Mouse (Mus musculus) embryonic fibroblast, embryonic 13.5 days (primary cell): ENCODE results near the gene Nlrc5. TPM values are rescaled to one million over a fixed set of nuclear protein-coding genes. Genes with fewer than 3 reads are reported as not detected.

Source experiments
- H3K27ac ChIP-seq: 2 replicates; pipeline ENCODE4 v1.5.1; 2012; ENCODE audit warnings: low read length, control low read depth, inconsistent platforms; ENCODE audit not compliant: insufficient read depth
- H3K4me1 ChIP-seq: 2 replicates; pipeline ENCODE4 v1.6.1; 2011; ENCODE audit warnings: low read length; ENCODE audit not compliant: control insufficient read depth, insufficient read depth
- H3K4me3 ChIP-seq: 2 replicates; pipeline ENCODE4 v1.5.1; 2011; ENCODE audit warnings: mild to moderate bottlenecking, control low read depth, low read length; ENCODE audit not compliant: insufficient read depth
- CTCF ChIP-seq: IDR thresholded peaks from 2 replicates; pipeline ENCODE4 v1.5.1; 2011; ENCODE audit warnings: mild to moderate bottlenecking, control low read depth, low read length, moderate library complexity, borderline replicate concordance; ENCODE audit not compliant: insufficient read depth
- POLR2A ChIP-seq: IDR thresholded peaks from 2 replicates; pipeline ENCODE4 v1.6.1; 2011; ENCODE audit warnings: low read depth, mild to moderate bottlenecking, control low read depth, low read length, moderate library complexity
- polyA plus RNA-seq: library from polyadenylated mRNA; stranded (reverse); fragments of >200 nt; gene quantifications from 2 replicates; pipeline ENCODE4 v1.2.4, GENCODE M21; 2011; ENCODE audit warnings: low read depth; ENCODE audit not compliant: missing spikeins, insufficient read length

The Nlrc5 gene
- polyA plus RNA-seq: 4.5 and 6.2 TPM in 2 replicates

DNA sequence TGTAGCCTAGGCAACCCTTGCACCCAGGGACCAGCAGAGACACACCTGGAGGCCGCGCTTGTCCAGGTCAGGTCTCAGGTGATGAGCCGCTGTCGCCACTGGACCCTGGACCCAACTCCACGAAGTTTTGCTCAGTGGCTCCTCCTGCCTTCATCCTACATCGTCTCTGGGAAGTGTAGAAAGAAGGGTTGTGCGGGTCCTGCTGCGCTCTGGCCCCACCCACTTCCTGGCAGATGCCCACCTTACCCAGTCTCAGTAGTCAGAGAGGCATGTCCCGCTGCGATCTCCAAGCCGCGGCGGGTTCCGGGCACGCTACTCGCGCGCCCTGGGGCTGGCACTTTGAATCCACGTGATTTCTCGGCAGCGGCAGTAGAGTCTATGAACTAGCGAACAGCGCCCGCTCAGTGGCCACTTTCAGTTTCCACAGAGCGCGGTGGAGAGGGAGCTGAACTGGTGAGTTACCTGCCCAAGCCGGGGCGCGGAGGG, at the start of gene Nlrc5:
Nlrc5 (plus strand) TSS at position 376 of the 486 bp plus-strand sequence.
- TF ChIP-seq POLR2A: peak; percentile 33; the same call in 1 of the 2 replicates
- no peak for TF ChIP-seq CTCF
- Histone ChIP-seq H3K4me3 (peak within 1 kb of the TSS; percentile 45), H3K27ac (no peak within 1 kb of the TSS), H3K4me1 (peaks cover 6% of the 10 kb centered on the region)

DNA sequence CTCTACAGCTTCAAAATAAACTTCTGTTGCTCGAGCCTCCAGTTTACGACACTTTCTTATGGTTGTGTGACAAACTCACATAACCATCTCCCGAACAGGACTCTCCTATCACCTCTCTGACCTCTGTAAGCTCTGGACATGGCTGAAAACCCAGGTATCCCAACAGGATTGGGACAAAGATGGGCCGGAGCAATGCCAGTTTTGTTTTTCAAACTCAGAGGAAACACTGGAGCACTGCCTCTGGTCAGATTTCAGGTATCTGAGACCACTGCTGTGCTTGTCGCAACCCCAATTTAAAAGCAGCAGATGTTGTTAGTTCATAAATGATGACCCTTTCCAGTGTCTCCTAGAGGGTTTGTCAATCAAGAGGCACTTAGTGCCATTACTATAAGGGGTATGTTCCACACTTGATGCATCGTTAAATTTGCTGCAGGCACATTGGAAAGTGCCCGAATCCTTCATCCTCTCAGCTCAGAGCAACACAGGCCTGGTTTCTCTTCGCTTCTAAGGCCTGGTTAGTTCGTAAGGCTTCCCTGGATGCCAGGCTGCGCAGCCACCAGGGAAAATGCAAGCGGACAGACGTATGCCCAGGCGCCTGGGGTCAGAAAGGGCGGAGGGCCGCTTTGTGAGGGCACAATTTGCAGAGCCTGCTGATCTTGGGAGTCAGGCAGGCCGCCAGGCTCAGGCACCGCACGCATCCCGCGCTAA, 48.5 kb upstream of the Nlrc5 start:
- TF ChIP-seq CTCF (no peak), POLR2A (no peak)
- peaks cover 5% of the 10 kb centered on the region; the same call in 1 of the 2 replicates for H3K4me1 ChIP-seq
- H3K27ac ChIP-seq: peak overlapping the region; percentile 66
- H3K4me3 ChIP-seq: peak overlapping the region; percentile 31

DNA sequence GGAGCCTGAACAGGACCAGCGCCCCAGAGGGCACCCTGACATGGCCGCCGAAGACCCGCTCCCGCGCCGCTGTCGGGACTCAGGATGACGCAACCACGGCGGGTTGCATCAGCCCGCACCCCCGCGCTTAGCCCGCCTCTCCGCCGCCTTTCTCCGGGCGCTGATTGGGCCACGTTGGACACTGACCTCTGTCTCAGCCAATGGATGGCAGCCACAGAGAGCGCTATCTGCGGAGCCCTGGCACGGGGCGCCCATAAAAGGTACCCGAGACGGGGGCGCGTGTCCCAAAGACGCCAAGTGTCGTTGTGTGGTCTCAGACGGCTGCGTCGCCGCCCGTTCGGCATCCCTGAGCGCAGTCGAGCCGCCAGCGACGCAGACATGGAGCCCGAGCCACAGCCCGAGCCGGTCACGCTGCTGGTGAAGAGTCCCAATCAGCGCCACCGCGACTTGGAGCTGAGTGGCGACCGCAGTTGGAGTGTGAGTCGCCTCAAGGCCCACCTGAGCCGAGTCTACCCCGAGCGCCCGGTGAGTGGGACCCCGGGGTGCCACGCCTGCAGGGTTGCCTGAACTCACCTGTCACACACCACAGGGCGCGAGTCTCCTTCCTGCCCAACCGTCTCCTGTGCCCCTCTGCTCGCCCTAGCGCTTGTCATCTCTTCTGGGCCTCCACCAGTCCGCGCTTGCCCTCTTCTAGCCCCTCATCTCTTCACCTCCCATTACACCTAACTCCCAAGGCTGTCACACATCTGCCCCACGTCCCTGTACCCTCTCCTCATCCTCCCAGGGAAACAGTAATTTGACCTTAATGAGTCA, 47.7 kb upstream of the Nlrc5 start, which contains the start of gene Herpud1:
Herpud1 (plus strand) TSS at position 225 of the 813 bp plus-strand sequence.
- Histone ChIP-seq H3K4me1 (peaks cover 5% of the 10 kb centered on the region; the same call in 1 of the 2 replicates), H3K4me3 (peak within 1 kb of the TSS; percentile 93), H3K27ac (peak within 1 kb of the TSS; percentile 66)
- no peak for TF ChIP-seq CTCF
- peak; percentile 97 for TF ChIP-seq POLR2A

DNA sequence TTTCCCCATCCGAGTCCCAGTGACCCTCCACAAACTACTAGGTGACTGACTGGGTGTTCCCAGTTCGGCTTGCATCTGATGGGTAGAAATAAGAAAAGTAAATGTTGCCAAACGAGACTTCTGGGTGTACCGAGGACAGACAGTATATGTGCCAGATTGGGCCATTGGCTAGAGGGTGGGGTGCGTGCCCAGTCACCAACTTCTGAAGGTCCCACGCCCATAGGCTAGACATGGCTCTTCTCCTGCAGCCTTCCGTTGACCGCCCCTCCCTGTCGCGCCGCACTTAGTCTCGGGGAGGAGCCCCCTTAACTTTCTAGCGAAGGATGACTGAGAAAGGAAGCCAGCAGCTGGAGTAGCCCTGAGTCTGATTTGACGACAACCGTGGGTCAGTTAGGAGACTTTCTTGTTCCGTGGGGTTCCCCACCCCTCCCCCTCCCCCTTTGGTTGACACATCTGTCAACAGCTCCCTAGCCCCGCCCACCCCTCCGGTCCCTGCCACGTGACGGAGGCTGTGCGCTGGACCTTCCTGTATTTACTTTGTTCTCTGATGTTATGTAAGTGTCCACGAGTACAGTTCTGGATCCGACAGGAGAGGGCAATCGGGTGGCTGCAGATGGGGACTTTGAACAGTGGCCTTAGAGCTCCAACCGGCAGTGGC, 47.0 kb upstream of the Nlrc5 start:
- peak overlapping the region; percentile 62 for H3K27ac ChIP-seq
- H3K4me1 ChIP-seq: peaks cover 5% of the 10 kb centered on the region; the same call in 1 of the 2 replicates
- H3K4me3 ChIP-seq: peak overlapping the region; percentile 93
- no peak for TF ChIP-seq CTCF
- peak; percentile 44 for TF ChIP-seq POLR2A

DNA sequence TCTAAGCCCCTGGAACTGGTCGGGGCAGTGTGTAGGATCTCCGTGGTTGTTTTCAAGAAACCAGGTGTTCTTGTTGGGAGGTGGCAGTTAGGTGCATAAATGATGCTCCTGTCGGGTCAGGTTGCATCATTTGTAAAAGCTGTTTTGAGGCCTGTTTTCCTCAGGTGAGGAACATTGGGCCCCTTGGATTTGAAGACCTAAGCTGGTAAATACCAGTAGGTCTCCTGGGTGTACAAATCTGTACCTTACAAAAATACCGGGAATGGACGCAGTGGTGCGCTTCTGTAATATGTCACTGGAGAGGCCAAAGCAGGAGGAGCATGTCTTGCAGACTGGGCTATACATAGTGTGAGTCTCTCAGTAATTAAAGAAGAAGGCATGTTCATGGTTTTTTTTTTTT, 46.4 kb upstream of the Nlrc5 start:
- Histone ChIP-seq H3K4me1 (peaks cover 5% of the 10 kb centered on the region; the same call in 1 of the 2 replicates), H3K27ac (no peak overlapping the region), H3K4me3 (peak overlapping the region; percentile 93)
- TF ChIP-seq POLR2A (no peak), CTCF (no peak)

DNA sequence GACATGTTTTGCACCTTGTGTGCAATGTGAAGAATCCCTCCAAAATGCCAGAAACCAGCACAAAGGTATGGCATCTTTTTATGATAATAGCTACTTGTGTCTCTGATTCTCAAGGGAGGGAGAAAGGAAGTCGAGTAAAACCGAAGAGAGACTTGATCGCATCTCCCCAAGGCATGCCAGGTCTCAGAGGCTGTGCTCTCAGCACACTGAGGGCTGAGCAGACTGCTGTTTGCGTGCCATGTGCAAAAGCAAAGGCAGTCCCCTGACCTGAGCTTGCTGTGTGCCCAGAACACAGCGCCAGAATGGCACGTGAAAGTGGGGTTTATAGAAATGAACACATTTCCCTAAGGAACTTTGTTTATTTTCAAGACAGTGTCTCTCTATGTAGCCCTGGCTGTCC, 44.6 kb upstream of the Nlrc5 start:
- peaks cover 5% of the 10 kb centered on the region; the same call in 1 of the 2 replicates for H3K4me1 ChIP-seq
- H3K27ac ChIP-seq: no peak overlapping the region
- H3K4me3 ChIP-seq: no peak overlapping the region
- TF ChIP-seq CTCF (no peak), POLR2A (no peak)

DNA sequence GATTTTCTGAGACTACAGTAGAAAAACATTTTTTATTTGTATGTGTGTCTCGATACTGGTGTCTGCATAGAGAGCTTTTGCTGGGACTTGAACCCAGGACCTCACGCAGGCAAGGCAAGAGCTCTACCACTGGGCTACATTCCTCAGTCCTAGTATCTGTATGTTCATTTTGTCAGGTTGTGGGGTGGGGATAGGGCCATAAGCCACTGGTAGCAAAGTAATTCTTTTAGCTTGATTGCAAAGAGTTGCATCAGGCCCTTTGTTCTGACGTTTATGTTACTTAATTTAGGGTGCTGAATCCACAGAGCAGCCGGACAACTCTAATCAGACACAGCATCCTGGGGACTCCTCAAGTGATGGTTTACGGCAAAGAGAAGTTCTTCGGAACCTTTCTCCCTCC, 43.7 kb upstream of the Nlrc5 start:
- Histone ChIP-seq H3K4me1 (peaks cover 5% of the 10 kb centered on the region; the same call in 1 of the 2 replicates), H3K27ac (no peak overlapping the region), H3K4me3 (no peak overlapping the region)
- TF ChIP-seq CTCF: no peak
- no peak for TF ChIP-seq POLR2A

DNA sequence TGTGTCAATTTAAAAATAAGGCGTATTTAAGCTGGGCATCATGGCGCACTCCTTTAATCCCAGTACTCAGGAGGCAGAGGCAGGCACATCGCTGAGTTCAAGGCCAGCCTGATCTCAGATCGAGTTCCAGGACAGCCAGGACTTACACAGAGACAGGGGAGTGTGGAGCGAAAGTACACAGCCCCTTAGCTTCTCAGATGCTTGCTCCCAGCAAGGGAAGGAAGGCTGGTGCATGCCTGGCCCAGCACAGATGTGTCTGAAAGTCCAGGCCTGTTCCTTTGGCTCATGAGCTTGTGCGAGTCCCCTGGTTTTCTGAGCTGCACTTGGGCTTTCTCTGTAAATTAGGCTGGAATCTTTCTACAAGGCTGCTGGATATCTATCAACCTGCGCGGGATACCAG, 43.2 kb upstream of the Nlrc5 start:
- Histone ChIP-seq H3K27ac (no peak overlapping the region), H3K4me1 (no peaks in the 10 kb centered on the region), H3K4me3 (no peak overlapping the region)
- no peak for TF ChIP-seq POLR2A
- TF ChIP-seq CTCF: no peak

DNA sequence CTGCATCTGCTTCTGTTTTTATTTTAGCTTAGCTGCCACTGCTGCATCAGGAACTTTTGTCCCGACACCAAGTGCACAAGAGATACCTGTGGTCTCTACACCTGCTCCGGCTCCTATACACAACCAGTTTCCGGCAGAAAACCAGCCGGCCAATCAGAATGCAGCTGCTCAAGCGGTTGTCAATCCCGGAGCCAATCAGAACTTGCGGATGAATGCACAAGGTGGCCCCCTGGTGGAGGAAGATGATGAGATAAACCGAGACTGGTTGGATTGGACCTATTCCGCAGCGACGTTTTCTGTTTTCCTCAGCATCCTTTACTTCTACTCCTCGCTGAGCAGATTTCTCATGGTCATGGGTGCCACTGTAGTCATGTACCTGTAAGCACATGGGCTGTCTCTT, 42.0 kb upstream of the Nlrc5 start:
- Histone ChIP-seq H3K4me1 (no peaks in the 10 kb centered on the region), H3K27ac (no peak overlapping the region), H3K4me3 (no peak overlapping the region)
- TF ChIP-seq POLR2A: no peak
- no peak for TF ChIP-seq CTCF
